Mouse (Mus musculus) E14TG2a.4 (cell line): ENCODE data around the gene Gif.

Experiments
- CTCF ChIP-seq: conservative IDR thresholded peaks from 2 replicates; pipeline ENCODE4 v1.5.1; 2014; ENCODE audit warnings: low read length
- NANOG ChIP-seq: IDR thresholded peaks from 2 replicates; pipeline ENCODE4 v1.6.1; 2014; ENCODE audit warnings: borderline replicate concordance, low read length, mixed read lengths

- TF ChIP-seq CTCF (no peak), NANOG (no peak)
Measured at GRCm38 (mm10) chr19:11810003-11810758, 62.8 kb downstream of the Gif start.
